Mouse (Mus musculus) testis, adult 2 months (tissue): ENCODE data around the gene Noxa1. TPM values are rescaled to one million over a fixed set of nuclear protein-coding genes. Genes with fewer than 3 reads are reported as not detected.

Experiments used
- H3K27ac ChIP-seq: fragments of 200-500 bp; 2 replicates; pipeline ENCODE4 v1.5.1; 2012; ENCODE audit warnings: low read depth, low read length; ENCODE audit not compliant: control insufficient read depth, insufficient read depth
- H3K27me3 ChIP-seq: fragments of 200-500 bp; 2 replicates; pipeline ENCODE4 v1.6.1; 2012; ENCODE audit warnings: mild to moderate bottlenecking, low read length, moderate library complexity; ENCODE audit not compliant: control insufficient read depth, insufficient read depth
- H3K36me3 ChIP-seq: fragments of 200-500 bp; 2 replicates; pipeline ENCODE4 v1.6.1; 2012; ENCODE audit warnings: mild to moderate bottlenecking, low read length; ENCODE audit not compliant: control insufficient read depth, insufficient read depth
- H3K4me1 ChIP-seq: fragments of 200-500 bp; 2 replicates; pipeline ENCODE4 v1.6.1; 2012; ENCODE audit warnings: low read length; ENCODE audit not compliant: control insufficient read depth, insufficient read depth
- H3K4me3 ChIP-seq: fragments of 200-500 bp; 2 replicates; pipeline ENCODE4 v1.5.1; 2012; ENCODE audit warnings: low read depth, mild to moderate bottlenecking, low read length, moderate library complexity, mixed read lengths; ENCODE audit not compliant: control insufficient read depth
- CTCF ChIP-seq: fragments of 200-500 bp; IDR thresholded peaks from 2 replicates; pipeline ENCODE4 v1.5.1; 2012; ENCODE audit warnings: low read depth, mild to moderate bottlenecking, inconsistent platforms, low read length, moderate library complexity; ENCODE audit not compliant: control insufficient read depth, insufficient read depth, insufficient replicate concordance
- POLR2A ChIP-seq: fragments of 200-500 bp; IDR thresholded peaks from 2 replicates; pipeline ENCODE4 v1.6.1; 2012; ENCODE audit warnings: low read depth, mild to moderate bottlenecking, inconsistent platforms, low read length, moderate library complexity; ENCODE audit not compliant: control insufficient read depth
- polyA plus RNA-seq: library from polyadenylated mRNA; depleted of rRNA; stranded (reverse); fragments of >200 nt; gene quantifications from 2 replicates; pipeline ENCODE4 v1.2.3, GENCODE M21; 2012; rRNA removed

The Noxa1 gene
- polyA plus RNA-seq, result 0.14 and 0.25 TPM in 2 replicates

GRCm38 (mm10) chr2:25095109-25095850 is at the start of gene Noxa1:
Noxa1 (minus strand) TSS chr2:25095149.
- no peak within 1 kb of the TSS for H3K27ac ChIP-seq
- no peaks in the 10 kb centered on the region for H3K27me3 ChIP-seq
- peak within 1 kb of the TSS; percentile 30 for H3K4me3 ChIP-seq
- H3K4me1 ChIP-seq, result peaks cover 6% of the 10 kb centered on the region
- TF ChIP-seq CTCF, result peak; percentile 41; the same call in 1 of the 2 replicates
- no peak for TF ChIP-seq POLR2A
- H3K36me3 ChIP-seq, result no peaks in the 10 kb centered on the region

- Histone ChIP-seq H3K27me3 (no peaks in the 10 kb centered on the region), H3K27ac (no peak overlapping the region), H3K4me3 (no peak overlapping the region), H3K36me3 (no peaks in the 10 kb centered on the region), H3K4me1 (no peaks in the 10 kb centered on the region)
- no peak for TF ChIP-seq POLR2A
- TF ChIP-seq CTCF, result no peak
These were observed 47.0 kb upstream of the Noxa1 start for GRCm38 (mm10) chr2:25141921-25142320.

- H3K27me3 ChIP-seq, result no peaks in the 10 kb centered on the region
- H3K27ac ChIP-seq, result no peak overlapping the region
- no peak overlapping the region for H3K4me3 ChIP-seq
- TF ChIP-seq CTCF (no peak), POLR2A (no peak)
- H3K4me1 ChIP-seq, result no peaks in the 10 kb centered on the region
- no peaks in the 10 kb centered on the region for H3K36me3 ChIP-seq
These were observed 46.2 kb upstream of the Noxa1 start for GRCm38 (mm10) chr2:25141185-25141584.

GRCm38 (mm10) chr2:25137832-25138231 is 42.9 kb upstream of the Noxa1 start:
- no peak for TF ChIP-seq POLR2A
- TF ChIP-seq CTCF, result no peak
- H3K27me3 ChIP-seq, result no peaks in the 10 kb centered on the region
- H3K36me3 ChIP-seq, result no peaks in the 10 kb centered on the region
- H3K4me3 ChIP-seq, result no peak overlapping the region
- no peaks in the 10 kb centered on the region for H3K4me1 ChIP-seq
- H3K27ac ChIP-seq, result no peak overlapping the region

- TF ChIP-seq POLR2A (no peak), CTCF (no peak)
- no peak overlapping the region for H3K27ac ChIP-seq
- H3K36me3 ChIP-seq, result no peaks in the 10 kb centered on the region
These were observed 36.7 kb upstream of the Noxa1 start for GRCm38 (mm10) chr2:25131601-25132000.

GRCm38 (mm10) chr2:25128072-25128471 is 33.1 kb upstream of the Noxa1 start:
- Histone ChIP-seq H3K4me3 (no peak overlapping the region), H3K4me1 (no peaks in the 10 kb centered on the region; the same call in 1 of the 2 replicates), H3K27me3 (no peaks in the 10 kb centered on the region), H3K36me3 (no peaks in the 10 kb centered on the region), H3K27ac (no peak overlapping the region)
- TF ChIP-seq POLR2A (no peak), CTCF (no peak)

More at GRCm38 (mm10) chr2:25131601-25132000, 36.7 kb upstream of the Noxa1 start:
- H3K27me3 ChIP-seq, result no peaks in the 10 kb centered on the region
- H3K4me1 ChIP-seq, result no peaks in the 10 kb centered on the region; the same call in 1 of the 2 replicates
- H3K4me3 ChIP-seq, result no peak overlapping the region

- H3K4me1 ChIP-seq, result no peaks in the 10 kb centered on the region; the same call in 1 of the 2 replicates
- H3K4me3 ChIP-seq, result no peak overlapping the region
- H3K27ac ChIP-seq, result no peak overlapping the region
- H3K27me3 ChIP-seq, result no peaks in the 10 kb centered on the region
- peak; percentile 77; the same call in 1 of the 2 replicates for TF ChIP-seq CTCF
- TF ChIP-seq POLR2A, result no peak
- H3K36me3 ChIP-seq, result no peaks in the 10 kb centered on the region
These were observed 32.3 kb upstream of the Noxa1 start for GRCm38 (mm10) chr2:25127206-25127605.
